Mouse (Mus musculus) intestine, embryonic 16.5 days (tissue): Measurements from ENCODE around the gene Gprc5a. TPM values are rescaled to one million over a fixed set of nuclear protein-coding genes. Genes with fewer than 3 reads are reported as not detected.

Experiments used
- ATAC-seq: fragments of 200-750 bp; cut with Nextera tagmentation; 2 replicates; pipeline ENCODE4 v1.8.0; 2017; ENCODE audit warnings: moderate TSS enrichment, moderate library complexity
- H3K27ac ChIP-seq: fragments of 300-500 bp; sonication (generic); 2 replicates; pipeline ENCODE4 v1.5.1; 2014; ENCODE audit warnings: mild to moderate bottlenecking, low read length
- H3K27me3 ChIP-seq: fragments of 300-500 bp; sonication (generic); replicated peaks from 2 replicates; pipeline ENCODE4 v1.6.1; 2014; ENCODE audit warnings: low read length, control low read depth, mixed read lengths; ENCODE audit not compliant: control insufficient read depth, insufficient read depth
- H3K36me3 ChIP-seq: fragments of 300-500 bp; sonication (generic); 2 replicates; pipeline ENCODE4 v1.6.1; 2014; ENCODE audit warnings: low read length, control low read depth; ENCODE audit not compliant: control insufficient read depth, insufficient read depth
- H3K4me1 ChIP-seq: fragments of 300-500 bp; sonication (generic); 2 replicates; pipeline ENCODE4 v1.6.1; 2014; ENCODE audit warnings: low read length, control low read depth, mixed read lengths; ENCODE audit not compliant: control insufficient read depth, insufficient read depth
- H3K4me2 ChIP-seq: fragments of 300-500 bp; sonication (generic); 2 replicates; pipeline ENCODE4 v1.6.1; 2014; ENCODE audit warnings: low read depth, low read length, control low read depth
- H3K4me3 ChIP-seq: fragments of 300-500 bp; sonication (generic); 2 replicates; pipeline ENCODE4 v1.5.1; 2014; ENCODE audit warnings: mild to moderate bottlenecking, low read length
- H3K9ac ChIP-seq: fragments of 300-500 bp; sonication (generic); 2 replicates; pipeline ENCODE4 v1.6.1; 2014; ENCODE audit warnings: low read depth, low read length
- H3K9me3 ChIP-seq: fragments of 300-500 bp; sonication (generic); 2 replicates; pipeline ENCODE4 v1.6.1; 2016; ENCODE audit warnings: low read length, control low read depth; ENCODE audit not compliant: control insufficient read depth
- WGBS: fragments of 180-500 bp; shearing (Covaris S2); extraction: QIAGEN DNeasy Blood & Tissue Kit; methylation state at CpG from one replicate; pipeline ENCODE4 v1.1.7; 2014; 5-methylcytosine and 5-hydroxymethylcytosine counted together
- polyA plus RNA-seq: library from polyadenylated mRNA; unstranded; fragments of >200 nt; fragmentation: Nextera tagmentation; extraction: Ambion mirVana; gene quantifications from 2 replicates; pipeline ENCODE4 v1.2.1, GENCODE M21; 2015

Gprc5a gene
- polyA plus RNA-seq, 1 experiment from 2014 or later = 10.8 TPM

- no peaks in the 10 kb centered on the region for H3K4me1 ChIP-seq
- H3K27me3 ChIP-seq = no peaks in the 10 kb centered on the region
- ATAC-seq = no peak
- no peak overlapping the region for H3K9ac ChIP-seq
- 95% methylated on average over 1 of the region's 1 CpGs for WGBS
- H3K36me3 ChIP-seq = no peaks in the 10 kb centered on the region
- no peak overlapping the region for H3K27ac ChIP-seq
- H3K9me3 ChIP-seq = no peaks in the 10 kb centered on the region
- H3K4me2 ChIP-seq = no peak overlapping the region
- H3K4me3 ChIP-seq = no peak overlapping the region
Observed at GRCm38 (mm10) chr6:135085703-135086102, 20.3 kb downstream of the Gprc5a start.

GRCm38 (mm10) chr6:135087721-135088451 is 22.4 kb downstream of the Gprc5a start:
- no peak overlapping the region for H3K4me3 ChIP-seq
- no peaks in the 10 kb centered on the region for H3K4me1 ChIP-seq
- WGBS = 31% methylated on average over 19 of the region's 19 CpGs
- H3K27me3 ChIP-seq = no peaks in the 10 kb centered on the region
- peak overlapping the region; percentile 34 for H3K4me2 ChIP-seq
- no peak overlapping the region for H3K27ac ChIP-seq
- H3K36me3 ChIP-seq = no peaks in the 10 kb centered on the region
- ATAC-seq = peak; percentile 80
- H3K9ac ChIP-seq = no peak overlapping the region
- H3K9me3 ChIP-seq = no peaks in the 10 kb centered on the region

GRCm38 (mm10) chr6:135089786-135090185 is 24.3 kb downstream of the Gprc5a start:
- no peak overlapping the region for H3K4me3 ChIP-seq
- H3K4me1 ChIP-seq = no peaks in the 10 kb centered on the region
- no peak overlapping the region for H3K9ac ChIP-seq
- no peaks in the 10 kb centered on the region for H3K9me3 ChIP-seq
- no peak overlapping the region for H3K27ac ChIP-seq
- no peak overlapping the region for H3K4me2 ChIP-seq
- ATAC-seq = no peak
- H3K27me3 ChIP-seq = no peaks in the 10 kb centered on the region
- 32% methylated on average over 8 of the region's 8 CpGs for WGBS
- H3K36me3 ChIP-seq = no peaks in the 10 kb centered on the region

GRCm38 (mm10) chr6:135090661-135091060 is 25.2 kb downstream of the Gprc5a start:
- Histone ChIP-seq H3K4me2 (no peak overlapping the region), H3K27me3 (no peaks in the 10 kb centered on the region), H3K9me3 (no peaks in the 10 kb centered on the region), H3K9ac (no peak overlapping the region), H3K27ac (no peak overlapping the region), H3K4me1 (no peaks in the 10 kb centered on the region), H3K36me3 (no peaks in the 10 kb centered on the region), H3K4me3 (no peak overlapping the region)
- no peak for ATAC-seq
- WGBS = 63% methylated on average over 4 of the region's 4 CpGs

DNA sequence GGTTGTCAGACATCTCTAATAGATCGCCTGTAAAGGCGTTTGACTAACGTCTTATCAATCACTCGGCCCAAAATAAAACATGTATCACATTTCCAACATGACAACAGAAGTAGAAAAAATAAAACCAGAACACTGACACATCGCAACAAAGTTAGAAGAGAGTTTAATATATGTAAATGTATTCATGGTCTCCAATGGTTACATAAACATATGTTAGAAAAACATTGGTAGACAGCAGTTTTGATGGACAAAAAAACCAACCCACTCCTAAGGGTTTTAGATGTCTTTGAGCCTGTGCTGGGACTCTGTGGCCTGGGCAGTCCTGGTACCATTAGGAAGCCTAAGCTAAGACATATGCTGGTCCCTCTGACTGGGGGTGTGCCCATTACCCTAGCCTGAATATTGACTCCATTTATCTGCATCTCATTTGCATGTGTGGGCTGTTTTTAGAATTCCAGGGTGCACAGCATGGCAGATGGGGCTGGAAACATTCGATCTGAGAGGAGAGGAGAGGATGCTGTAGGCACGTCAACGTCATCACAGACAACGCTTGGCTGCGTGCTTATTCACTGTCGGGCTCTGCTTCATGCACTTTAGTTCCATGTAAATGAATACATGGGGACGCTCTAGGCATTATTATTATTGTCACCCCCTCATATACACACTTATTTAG is 27.5 kb downstream of the Gprc5a start:
- no peaks in the 10 kb centered on the region for H3K27me3 ChIP-seq
- no peak for ATAC-seq
- no peak overlapping the region for H3K27ac ChIP-seq
- H3K9me3 ChIP-seq = no peaks in the 10 kb centered on the region
- WGBS = 92% methylated on average over 12 of the region's 12 CpGs
- no peak overlapping the region for H3K4me2 ChIP-seq
- H3K36me3 ChIP-seq = no peaks in the 10 kb centered on the region
- H3K4me1 ChIP-seq = no peaks in the 10 kb centered on the region
- no peak overlapping the region for H3K9ac ChIP-seq
- no peak overlapping the region for H3K4me3 ChIP-seq

- 81% methylated on average over 15 of the region's 15 CpGs for WGBS
- no peak overlapping the region for H3K27ac ChIP-seq
- H3K27me3 ChIP-seq = no peaks in the 10 kb centered on the region
- no peak for ATAC-seq
- no peak overlapping the region for H3K4me3 ChIP-seq
- no peak overlapping the region for H3K4me2 ChIP-seq
- H3K9me3 ChIP-seq = no peaks in the 10 kb centered on the region
- H3K4me1 ChIP-seq = no peaks in the 10 kb centered on the region
- no peaks in the 10 kb centered on the region for H3K36me3 ChIP-seq
- H3K9ac ChIP-seq = no peak overlapping the region
Observed at GRCm38 (mm10) chr6:135100787-135101472, 35.5 kb downstream of the Gprc5a start.

DNA sequence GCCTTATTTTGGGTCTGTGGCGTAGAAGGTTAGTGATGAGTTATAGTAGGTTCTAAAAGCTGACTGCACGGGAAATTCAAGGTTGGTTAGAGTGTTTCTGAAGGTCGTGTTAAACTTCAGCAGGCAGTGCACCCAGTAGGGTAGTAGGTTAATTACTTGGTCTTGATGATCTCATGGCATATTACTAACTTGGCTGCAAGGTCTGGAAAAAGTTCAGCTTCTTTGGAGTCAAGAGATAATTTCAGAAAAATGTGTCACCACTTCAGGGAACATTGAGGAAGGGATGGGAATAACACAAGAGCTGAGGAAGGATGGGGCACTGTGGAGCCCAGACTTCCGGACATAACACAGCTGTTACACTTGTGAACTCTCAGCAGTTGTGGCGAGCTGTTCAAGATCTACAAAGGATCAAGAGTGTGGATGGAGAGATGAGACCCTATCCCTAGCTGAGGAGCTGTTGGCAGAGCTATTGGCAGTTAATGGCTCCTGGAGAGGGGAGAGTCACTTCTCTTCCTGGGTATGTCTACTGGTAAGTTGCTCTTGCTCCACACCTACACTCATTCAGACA is 37.4 kb downstream of the Gprc5a start:
- Histone ChIP-seq H3K9me3 (no peaks in the 10 kb centered on the region), H3K4me2 (no peak overlapping the region), H3K9ac (no peak overlapping the region), H3K36me3 (no peaks in the 10 kb centered on the region), H3K4me1 (no peaks in the 10 kb centered on the region), H3K27ac (no peak overlapping the region), H3K4me3 (no peak overlapping the region), H3K27me3 (no peaks in the 10 kb centered on the region)
- WGBS = 67% methylated on average over 5 of the region's 5 CpGs
- ATAC-seq = no peak

GRCm38 (mm10) chr6:135107014-135107413 is 41.6 kb downstream of the Gprc5a start:
- 88% methylated on average over 6 of the region's 6 CpGs for WGBS
- H3K27ac ChIP-seq = no peak overlapping the region
- no peak overlapping the region for H3K9ac ChIP-seq
- H3K27me3 ChIP-seq = no peaks in the 10 kb centered on the region
- no peak overlapping the region for H3K4me2 ChIP-seq
- H3K36me3 ChIP-seq = no peaks in the 10 kb centered on the region
- H3K4me1 ChIP-seq = no peaks in the 10 kb centered on the region
- H3K9me3 ChIP-seq = no peaks in the 10 kb centered on the region
- no peak overlapping the region for H3K4me3 ChIP-seq
- ATAC-seq = no peak

GRCm38 (mm10) chr6:135112411-135113113 is 47.1 kb downstream of the Gprc5a start:
- Histone ChIP-seq H3K27ac (no peak overlapping the region), H3K27me3 (no peaks in the 10 kb centered on the region), H3K36me3 (no peaks in the 10 kb centered on the region), H3K4me3 (no peak overlapping the region), H3K4me1 (no peaks in the 10 kb centered on the region), H3K9me3 (no peaks in the 10 kb centered on the region), H3K9ac (no peak overlapping the region), H3K4me2 (no peak overlapping the region)
- ATAC-seq = no peak
- 23% methylated on average over 7 of the region's 7 CpGs for WGBS
